Mouse (Mus musculus) spleen, adult 2 months (tissue): ENCODE results near the gene Slc24a4.

Source experiments
- CTCF ChIP-seq: fragments of 200-500 bp; IDR thresholded peaks from 2 replicates; pipeline ENCODE4 v1.5.1; 2011; ENCODE audit warnings: mild to moderate bottlenecking, inconsistent platforms; ENCODE audit not compliant: insufficient read depth, insufficient read length, insufficient replicate concordance; ENCODE audit errors: extremely low read depth
- POLR2A ChIP-seq: fragments of 200-500 bp; IDR thresholded peaks from 2 replicates; pipeline ENCODE4 v1.6.1; 2011; ENCODE audit warnings: low read depth, low read length, inconsistent platforms

GRCm38 (mm10) chr12:102262809-102263208 lies 134.3 kb downstream of the Slc24a4 start:
- no peak for TF ChIP-seq CTCF
- no peak for TF ChIP-seq POLR2A
